14 mouse cellular contexts compared by ENCODE assay signal in genomic region chr17:43389256-43389655, GRCm38 (mm10). TPM values are rescaled to one million over a fixed set of nuclear protein-coding genes. Genes with fewer than 3 reads are reported as not detected.
A peak's percentile ranks its signal among the peaks of the same experiment; 100 is the strongest.
DNase-seq lines count a peak whose midpoint lies in the region; ATAC-seq and TF ChIP-seq lines count a peak whose summit lies in the region.
"Had no signal": no experiment of that assay in that cellular context is flagged by ENCODE, and none has a peak within 500 bp of the region (broad histone marks: within the 10 kb centered on the region; RNA-seq: fewer than 3 reads in every experiment).

No protein-coding gene starts in this region.

- intact Hi-C loops in heart, postnatal 14 days (cut with DNase I): no loop called here
- intact Hi-C loops in left cerebral cortex, postnatal 36 days (cut with DNase I): no loop called here

- H3K4me1 ChIP-seq in kidney, adult 2 months (ENCODE audit: control insufficient read depth, insufficient read depth, low read length): no peaks in the 10 kb centered on the region
- peaks cover 11% of the 10 kb centered on the region for H3K4me1 ChIP-seq in embryonic facial prominence, embryonic 10.5 days
- H3K4me1 ChIP-seq in forebrain, embryonic 12.5 days: no peaks in the 10 kb centered on the region
- H3K4me1 ChIP-seq: limb, embryonic 15.5 days; midbrain, embryonic 12.5 days had no signal

- no peak overlapping the region for H3K4me2 ChIP-seq in forebrain, embryonic 12.5 days
- H3K4me2 ChIP-seq: hindbrain, embryonic 13.5 days; limb, embryonic 15.5 days; midbrain, embryonic 12.5 days had no signal

- H3K9me3 ChIP-seq in embryonic facial prominence, embryonic 10.5 days: no peaks in the 10 kb centered on the region
- H3K9me3 ChIP-seq in forebrain, embryonic 12.5 days: no peaks in the 10 kb centered on the region
- H3K9me3 ChIP-seq: hindbrain, embryonic 13.5 days; limb, embryonic 15.5 days; midbrain, embryonic 12.5 days had no signal

- no peaks in the 10 kb centered on the region for H3K27me3 ChIP-seq in kidney, adult 2 months (replicated peaks; ENCODE audit: control insufficient read depth, insufficient read depth, low read length)
- H3K27me3 ChIP-seq in embryonic facial prominence, embryonic 10.5 days (replicated peaks; ENCODE audit: low read depth, poor library complexity, severe bottlenecking): no peaks in the 10 kb centered on the region
- no peaks in the 10 kb centered on the region for H3K27me3 ChIP-seq in forebrain, embryonic 12.5 days
- H3K27me3 ChIP-seq: hindbrain, embryonic 13.5 days; limb, embryonic 15.5 days; midbrain, embryonic 12.5 days had no signal

- H3K36me3 ChIP-seq in kidney, adult 2 months (ENCODE audit: control insufficient read depth, insufficient read depth, low read length): no peaks in the 10 kb centered on the region
- no peaks in the 10 kb centered on the region for H3K36me3 ChIP-seq in embryonic facial prominence, embryonic 10.5 days (replicated peaks)
- H3K36me3 ChIP-seq in forebrain, embryonic 12.5 days (replicated peaks): no peaks in the 10 kb centered on the region
- H3K36me3 ChIP-seq: hindbrain, embryonic 13.5 days; limb, embryonic 15.5 days; midbrain, embryonic 12.5 days had no signal

- ATAC-seq in forebrain, embryonic 12.5 days (ENCODE audit: low FRiP score): no peak

- H3K9ac ChIP-seq in forebrain, embryonic 12.5 days: no peak overlapping the region
- H3K9ac ChIP-seq: hindbrain, embryonic 13.5 days; limb, embryonic 15.5 days; midbrain, embryonic 12.5 days had no signal

- no peak for TF ChIP-seq CTCF in kidney, adult 2 months (conservative IDR thresholded peaks at IDR 0.05; ENCODE audit: insufficient read depth, insufficient read length, low read depth, low read length)

- 66% methylated on average over 11 of the region's 11 CpGs for WGBS in kidney, adult 2 months
- WGBS in embryonic facial prominence, embryonic 10.5 days: 81% methylated on average over 11 of the region's 11 CpGs
- 87% methylated on average over 11 of the region's 11 CpGs for WGBS in forebrain, embryonic 12.5 days

- TF ChIP-seq POLR2A in kidney, adult 2 months (IDR thresholded peaks at IDR 0.05; ENCODE audit: low read depth, low read length): no peak

- peak overlapping the region; percentile 67 for H3K27ac ChIP-seq in kidney, adult 2 months (ENCODE audit: insufficient read depth, low read depth, low read length)
- H3K27ac ChIP-seq in embryonic facial prominence, embryonic 10.5 days (replicated peaks): no peak overlapping the region
- no peak overlapping the region for H3K27ac ChIP-seq in forebrain, embryonic 12.5 days
- H3K27ac ChIP-seq: hindbrain, embryonic 13.5 days; limb, embryonic 15.5 days; midbrain, embryonic 12.5 days had no signal

- peak; percentile 54 for DNase-seq in kidney, adult 2 months
- DNase-seq in kidney, adult 18-20 months: no peak
- DNase-seq in embryonic facial prominence, embryonic 10.5 days (ENCODE audit: low spot score): no peak
- DNase-seq in heart, postnatal 14 days: peak; percentile 28 to 36
- DNase-seq in lung, postnatal 14 days: peak; percentile 60
- DNase-seq in urinary bladder, postnatal 10 days (ENCODE audit: low spot score): no peak
- no peak for DNase-seq in left cerebral cortex, postnatal 36 days (ENCODE audit: low spot score in 2 of 2)
- DNase-seq: cerebellum, postnatal 14 days; thymus, postnatal 25 days had no signal

- H3K4me3 ChIP-seq in kidney, adult 2 months (ENCODE audit: insufficient read depth, low read depth, low read length): peak overlapping the region; percentile 58
- 0 out of 2 replicates have a peak overlapping the region, but pooled peaks have one; percentile 8 for H3K4me3 ChIP-seq in embryonic facial prominence, embryonic 10.5 days
- H3K4me3 ChIP-seq in forebrain, embryonic 12.5 days (replicated peaks): no peak overlapping the region
- H3K4me3 ChIP-seq: hindbrain, embryonic 13.5 days; limb, embryonic 15.5 days; midbrain, embryonic 12.5 days had no signal

RNA-seq across cellular contexts. Expression of gene Adgrf5, which starts 29.0 kb away (rescaled TPM):
- polyA plus RNA-seq in kidney, adult 2 months (2012; rRNA removed): 35.5 and 41.7 TPM in 2 replicates
- 7.4 and 8.2 TPM in 2 replicates for polyA plus RNA-seq in embryonic facial prominence, embryonic 10.5 days (2016; fragmentation: Nextera tagmentation; extraction: Ambion mirVana)
- 100 to 1,000 TPM; 256 to 273 TPM for total RNA-seq in heart, postnatal 14 days (2021)
- polyA plus RNA-seq in forebrain, embryonic 12.5 days (2016; fragmentation: Nextera tagmentation; extraction: Ambion mirVana): 7.9 and 9.9 TPM in 2 replicates
- 10 to 100 TPM; 26.4 to 30.3 TPM for total RNA-seq in left cerebral cortex, postnatal 36 days (2021)
- total RNA-seq: neutrophil, adult 5-6 weeks had no signal

Comparison
In these comparisons a context has a peak if more than half of its experiments do, and no peak if none do; other contexts are left out.
1. DNase-seq: peak in kidney, adult 2 months (single experiment), heart, postnatal 14 days (2 of 2) and lung, postnatal 14 days (single experiment); none in kidney, adult 18-20 months (single experiment), embryonic facial prominence, embryonic 10.5 days (single experiment), urinary bladder, postnatal 10 days (single experiment) and left cerebral cortex, postnatal 36 days (0 of 2).